Mouse (Mus musculus): ENCODE measurements at regions not wholly inside any gene's neighbourhood (a gene's known extent, or its start where the extent isn't known, plus 50 kb on each side); places are given as distances from the start of the nearest gene placed in this dataset.
"Not testable (repeated sequence)": the region's sequence is repeated elsewhere in the genome, so short reads cannot be mapped to it uniquely, and the experiment has no call there.

DNA sequence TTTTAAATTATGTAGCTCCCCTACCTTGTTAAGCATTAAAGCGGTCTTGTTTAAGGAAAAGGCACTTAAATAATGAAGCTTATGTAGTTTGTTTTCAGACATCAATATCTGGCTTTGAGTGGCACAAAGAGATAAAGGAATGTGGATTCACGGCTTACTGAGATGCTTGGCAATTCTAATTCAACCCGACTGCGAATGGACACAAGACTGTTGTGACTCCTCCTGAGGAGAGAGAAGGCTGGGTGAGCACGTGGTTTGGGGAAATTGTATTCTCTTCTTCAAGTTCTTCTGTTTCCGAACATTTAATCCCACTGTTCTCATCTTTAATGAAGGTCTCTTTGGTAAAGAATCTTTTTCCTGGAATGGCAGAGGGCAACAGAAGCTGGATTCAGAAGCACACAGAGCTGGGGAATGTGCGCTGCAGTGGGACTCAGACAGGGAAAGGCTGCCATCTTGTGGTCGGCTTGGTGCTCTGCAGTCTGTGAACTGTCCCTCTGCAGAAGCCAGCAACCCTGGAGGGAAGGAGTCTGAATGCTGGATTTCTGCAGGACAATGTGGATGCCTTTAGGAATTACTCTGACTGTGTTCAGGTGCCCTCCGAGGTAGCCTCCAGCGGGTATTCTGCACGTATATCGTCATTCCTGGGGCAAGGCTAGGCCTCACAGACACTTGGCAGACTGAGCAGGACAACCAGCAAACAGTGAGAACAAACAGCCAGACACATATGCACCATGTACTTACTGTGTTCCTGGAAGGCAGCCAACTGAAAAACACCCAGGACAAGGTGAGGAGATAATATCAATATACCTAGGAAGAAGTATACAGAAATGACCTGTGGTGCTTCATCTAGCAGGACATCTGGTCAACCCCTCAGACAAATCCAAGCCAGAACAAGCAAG, 54.0 kb upstream of the Pax1 start:
- Histone ChIP-seq H3K4me3 (replicated peaks; ENCODE audit: low read length) (no peak overlapping the region), H3K27me3 (ENCODE audit: insufficient read depth, low read length) (peaks cover 25% of the 10 kb centered on the region), H3K4me1 (replicated peaks; ENCODE audit: low read depth, low read length) (peaks cover 7% of the 10 kb centered on the region), H3K36me3 (ENCODE audit: insufficient read depth, low read length) (no peaks in the 10 kb centered on the region), H3K9me3 (ENCODE audit: low read length) (no peaks in the 10 kb centered on the region)
- TF ChIP-seq POU5F1 (IDR thresholded peaks at IDR 0.05; ENCODE audit: borderline replicate concordance, low read length) (no peak), NANOG (IDR thresholded peaks at IDR 0.05; ENCODE audit: borderline replicate concordance, low read length) (no peak), CTCF (conservative IDR thresholded peaks at IDR 0.05; ENCODE audit: low read length) (peak; percentile 89)

DNA sequence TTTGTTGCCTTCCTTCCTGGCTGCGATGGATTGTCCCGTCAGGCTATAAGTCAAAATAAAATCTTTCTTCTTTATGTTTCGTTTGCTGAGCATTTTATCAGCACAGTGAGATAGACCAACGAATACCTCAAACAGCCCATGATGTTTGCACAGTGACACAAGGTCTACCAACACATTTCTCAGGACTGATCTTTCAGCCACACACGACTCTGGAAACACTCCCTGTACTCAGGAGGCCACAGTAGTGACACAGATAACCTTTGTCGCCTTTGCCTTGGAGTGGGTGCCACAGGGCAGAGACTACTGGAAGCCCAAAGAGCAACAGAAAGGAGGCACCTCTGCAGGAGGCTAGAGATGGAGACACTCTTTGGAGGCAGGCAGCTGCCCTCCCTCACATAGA, 55.0 kb upstream of the Pax1 start:
- TF ChIP-seq NANOG (IDR thresholded peaks at IDR 0.05; ENCODE audit: borderline replicate concordance, low read length) (no peak), CTCF (conservative IDR thresholded peaks at IDR 0.05; ENCODE audit: low read length) (no peak)
- no peaks in the 10 kb centered on the region for H3K4me1 ChIP-seq (replicated peaks; ENCODE audit: low read depth, low read length)
- H3K36me3 ChIP-seq (ENCODE audit: insufficient read depth, low read length): no peaks in the 10 kb centered on the region
- peaks cover 25% of the 10 kb centered on the region for H3K27me3 ChIP-seq (ENCODE audit: insufficient read depth, low read length)
- H3K4me3 ChIP-seq (replicated peaks; ENCODE audit: low read length): no peak overlapping the region
- H3K9me3 ChIP-seq (ENCODE audit: low read length): no peaks in the 10 kb centered on the region

DNA sequence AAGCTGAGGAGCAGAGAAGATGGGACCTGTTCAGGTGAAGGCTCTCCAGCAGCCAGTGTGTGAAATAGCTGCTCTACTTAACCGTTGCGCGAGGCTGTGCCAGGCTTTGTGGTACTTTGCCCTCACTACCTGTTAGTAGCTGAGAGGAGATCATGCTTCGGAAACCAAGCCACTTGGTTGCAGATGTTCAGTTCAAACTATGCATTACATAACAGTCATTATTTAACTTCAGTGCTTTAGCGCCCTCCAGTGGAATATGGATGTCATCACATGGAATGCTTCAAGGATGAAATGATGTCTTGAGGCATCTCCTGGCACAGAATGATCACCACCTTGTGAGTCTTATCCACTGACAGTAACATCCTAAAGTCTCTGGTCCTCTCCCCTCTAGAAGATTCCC, 56.5 kb upstream of the Pax1 start:
- no peaks in the 10 kb centered on the region for H3K36me3 ChIP-seq (ENCODE audit: insufficient read depth, low read length)
- TF ChIP-seq POU5F1 (IDR thresholded peaks at IDR 0.05; ENCODE audit: borderline replicate concordance, low read length) (no peak), CTCF (conservative IDR thresholded peaks at IDR 0.05; ENCODE audit: low read length) (peak; percentile 77)
- H3K4me3 ChIP-seq (replicated peaks; ENCODE audit: low read length): no peak overlapping the region
- H3K4me1 ChIP-seq (replicated peaks; ENCODE audit: low read depth, low read length): no peaks in the 10 kb centered on the region
- peaks cover 25% of the 10 kb centered on the region for H3K27me3 ChIP-seq (ENCODE audit: insufficient read depth, low read length)
- H3K9me3 ChIP-seq (ENCODE audit: low read length): no peaks in the 10 kb centered on the region

DNA sequence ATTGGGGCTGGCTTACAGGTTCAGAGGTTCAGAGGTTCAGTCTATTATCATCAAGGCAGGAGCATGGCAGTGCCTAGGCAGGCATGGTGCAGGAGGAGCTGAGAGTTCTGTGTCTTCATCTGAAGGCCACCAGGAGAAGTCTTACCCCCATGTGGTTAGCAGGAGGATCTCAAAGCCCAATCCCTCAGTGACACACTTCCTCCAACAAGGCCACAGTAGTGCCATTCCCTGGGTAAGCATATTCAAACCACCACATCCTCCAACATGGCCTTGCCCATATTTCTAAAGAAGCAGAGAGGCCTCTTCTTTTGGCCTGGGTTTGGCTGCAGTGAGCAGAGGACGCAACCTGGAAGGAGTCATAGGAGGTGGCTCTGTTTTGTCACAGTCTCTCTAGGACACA, 61.2 kb upstream of the Pax1 start:
- no peak for TF ChIP-seq CTCF (conservative IDR thresholded peaks at IDR 0.05; ENCODE audit: low read length)
- TF ChIP-seq POU5F1 (IDR thresholded peaks at IDR 0.05; ENCODE audit: borderline replicate concordance, low read length): no peak
- TF ChIP-seq NANOG (IDR thresholded peaks at IDR 0.05; ENCODE audit: borderline replicate concordance, low read length): no peak
- peaks cover 15% of the 10 kb centered on the region for H3K27me3 ChIP-seq (ENCODE audit: insufficient read depth, low read length)

DNA sequence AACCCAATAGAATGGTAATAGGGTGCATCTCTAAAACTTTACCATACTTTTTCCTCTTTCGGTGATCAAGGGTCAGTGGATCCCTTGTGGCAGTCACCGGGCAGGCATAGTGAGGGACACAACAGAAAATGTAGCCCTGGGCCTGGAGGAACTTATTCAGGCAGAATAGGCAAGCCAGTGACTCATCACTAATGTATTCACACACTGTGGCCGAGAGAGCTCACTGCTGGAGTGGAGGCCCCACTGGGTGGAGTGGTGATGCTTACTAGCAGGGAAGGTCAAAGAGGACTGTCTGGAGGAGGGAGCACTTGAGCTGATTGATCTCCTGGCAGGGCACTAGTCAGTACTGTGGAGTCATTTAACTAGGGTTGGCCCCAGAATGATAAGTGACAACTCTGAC, 62.4 kb upstream of the Pax1 start:
- H3K9me3 ChIP-seq (ENCODE audit: low read length): no peaks in the 10 kb centered on the region
- no peak overlapping the region for H3K4me3 ChIP-seq (replicated peaks; ENCODE audit: low read length)
- peaks cover 13% of the 10 kb centered on the region; the same call in 1 of the 2 replicates for H3K27me3 ChIP-seq (ENCODE audit: insufficient read depth, low read length)
- TF ChIP-seq NANOG (IDR thresholded peaks at IDR 0.05; ENCODE audit: borderline replicate concordance, low read length): no peak
- no peak for TF ChIP-seq POU5F1 (IDR thresholded peaks at IDR 0.05; ENCODE audit: borderline replicate concordance, low read length)
- TF ChIP-seq CTCF (conservative IDR thresholded peaks at IDR 0.05; ENCODE audit: low read length): no peak
- peaks cover 29% of the 10 kb centered on the region for H3K4me1 ChIP-seq (replicated peaks; ENCODE audit: low read depth, low read length)
- H3K36me3 ChIP-seq (ENCODE audit: insufficient read depth, low read length): no peaks in the 10 kb centered on the region

More for the DNA sequence above, 61.2 kb upstream of the Pax1 start:
- Histone ChIP-seq H3K4me1 (replicated peaks; ENCODE audit: low read depth, low read length) (peaks cover 24% of the 10 kb centered on the region), H3K4me3 (replicated peaks; ENCODE audit: low read length) (no peak overlapping the region), H3K9me3 (ENCODE audit: low read length) (no peaks in the 10 kb centered on the region), H3K36me3 (ENCODE audit: insufficient read depth, low read length) (no peaks in the 10 kb centered on the region)

DNA sequence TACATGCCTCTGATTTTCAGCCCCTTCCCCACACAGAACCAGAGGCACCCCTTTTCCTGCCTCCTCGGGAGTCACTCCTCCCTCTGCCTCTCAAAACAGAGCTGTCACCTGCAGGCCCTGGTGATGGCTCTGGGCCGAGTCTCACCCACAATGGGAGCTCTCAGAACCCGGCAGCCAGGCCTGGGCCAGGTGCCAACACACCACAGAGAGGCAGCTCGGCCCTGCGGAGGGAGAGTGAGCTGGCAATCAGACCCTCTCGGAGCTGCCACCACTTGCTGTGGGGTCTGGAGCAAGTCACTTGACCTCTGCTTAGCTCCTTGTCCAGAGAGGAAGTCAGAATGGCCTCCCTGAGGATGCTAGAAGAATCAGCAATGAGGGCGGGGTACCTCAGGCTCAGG, 63.2 kb upstream of the Pax1 start:
- peaks cover 13% of the 10 kb centered on the region; the same call in 1 of the 2 replicates for H3K27me3 ChIP-seq (ENCODE audit: insufficient read depth, low read length)
- peaks cover 38% of the 10 kb centered on the region for H3K4me1 ChIP-seq (replicated peaks; ENCODE audit: low read depth, low read length)
- no peak for TF ChIP-seq NANOG (IDR thresholded peaks at IDR 0.05; ENCODE audit: borderline replicate concordance, low read length)
- TF ChIP-seq CTCF (conservative IDR thresholded peaks at IDR 0.05; ENCODE audit: low read length): no peak
- TF ChIP-seq POU5F1 (IDR thresholded peaks at IDR 0.05; ENCODE audit: borderline replicate concordance, low read length): no peak
- H3K9me3 ChIP-seq (ENCODE audit: low read length): no peaks in the 10 kb centered on the region
- no peaks in the 10 kb centered on the region for H3K36me3 ChIP-seq (ENCODE audit: insufficient read depth, low read length)
- H3K4me3 ChIP-seq (replicated peaks; ENCODE audit: low read length): 0 out of 2 replicates have a peak overlapping the region, but pooled peaks have one; percentile 23

DNA sequence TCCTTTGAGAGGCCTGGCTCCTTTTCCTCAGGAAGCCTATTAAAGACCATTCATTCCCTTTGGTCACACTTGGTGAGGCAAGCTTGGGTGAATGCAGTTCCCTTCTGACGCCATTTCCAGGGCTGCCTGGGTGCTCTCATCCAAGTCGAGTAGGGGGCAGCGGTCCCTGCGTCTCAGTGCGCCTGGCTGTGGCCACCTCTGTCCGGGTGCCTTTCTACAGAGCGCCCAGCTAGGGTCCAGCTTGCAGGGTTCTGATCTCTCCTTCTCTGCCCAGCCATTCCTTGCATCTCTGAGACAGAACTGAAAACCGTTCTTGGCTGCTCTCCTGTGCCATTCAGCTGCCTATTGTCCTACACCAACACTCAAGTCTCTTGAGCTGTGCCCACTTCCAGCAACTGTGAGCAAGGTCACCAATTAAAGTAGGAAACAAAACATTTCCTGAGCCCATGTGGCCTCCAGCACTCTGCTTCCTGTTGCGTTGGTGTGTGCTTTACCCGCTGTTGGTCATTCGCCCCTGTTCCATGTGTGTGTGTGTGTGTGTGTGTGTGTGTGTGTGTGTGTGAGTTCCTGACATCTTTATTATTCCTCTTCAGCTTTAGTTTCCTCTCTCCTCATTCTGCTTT, 63.7 kb upstream of the Pax1 start:
- 0 out of 2 replicates have a peak overlapping the region, but pooled peaks have one; percentile 17 for H3K4me3 ChIP-seq (replicated peaks; ENCODE audit: low read length)

DNA sequence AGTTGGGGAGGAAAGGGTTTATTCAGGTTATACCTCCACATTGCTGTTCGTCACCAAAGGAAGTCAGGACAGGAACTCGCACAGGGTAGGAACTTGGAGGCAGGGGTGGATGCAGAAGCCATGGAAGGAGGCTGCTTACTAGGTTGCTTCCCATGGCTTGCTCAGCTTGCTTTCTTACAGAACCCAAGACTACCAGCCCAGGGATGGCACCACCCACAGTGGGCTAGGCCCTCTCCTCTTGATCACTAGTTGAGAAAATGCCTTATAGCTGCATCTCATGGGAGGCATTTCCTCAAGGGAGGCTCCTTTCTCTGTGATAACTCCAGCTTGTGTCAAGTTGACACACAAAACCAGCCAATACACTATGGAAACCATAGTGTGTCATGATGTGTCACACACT, 66.8 kb upstream of the Pax1 start:
- H3K27me3 ChIP-seq (ENCODE audit: insufficient read depth, low read length); H3K9me3 ChIP-seq (ENCODE audit: low read length): not testable (repeated sequence)

More for the DNA sequence above, 63.7 kb upstream of the Pax1 start:
- H3K36me3 ChIP-seq (ENCODE audit: insufficient read depth, low read length): no peaks in the 10 kb centered on the region
- TF ChIP-seq NANOG (IDR thresholded peaks at IDR 0.05; ENCODE audit: borderline replicate concordance, low read length) (no peak), POU5F1 (IDR thresholded peaks at IDR 0.05; ENCODE audit: borderline replicate concordance, low read length) (no peak), CTCF (conservative IDR thresholded peaks at IDR 0.05; ENCODE audit: low read length) (no peak)
- peaks cover 41% of the 10 kb centered on the region for H3K4me1 ChIP-seq (replicated peaks; ENCODE audit: low read depth, low read length)
- H3K9me3 ChIP-seq (ENCODE audit: low read length): no peaks in the 10 kb centered on the region
- H3K27me3 ChIP-seq (ENCODE audit: insufficient read depth, low read length): peaks cover 12% of the 10 kb centered on the region; the same call in 1 of the 2 replicates

More for the DNA sequence above, 66.8 kb upstream of the Pax1 start:
- not testable (repeated sequence) for H3K4me3 ChIP-seq (replicated peaks; ENCODE audit: low read length); H3K36me3 ChIP-seq (ENCODE audit: insufficient read depth, low read length)
- peaks cover 59% of the 10 kb centered on the region for H3K4me1 ChIP-seq (replicated peaks; ENCODE audit: low read depth, low read length)
